Mouse (Mus musculus) myocyte (in vitro differentiated cells): ENCODE results near the gene Pold1.

Source experiments
- E2F4 ChIP-seq: IDR thresholded peaks from one replicate; pipeline ENCODE4 v1.6.1; 2011; ENCODE audit warnings: mild to moderate bottlenecking, control low read depth, moderate library complexity; ENCODE audit not compliant: insufficient read depth
- MYOD1 ChIP-seq, 3 experiments: IDR thresholded peaks; one replicate each; pipeline ENCODE4 v1.6.1; 2011; ENCODE audit warnings: control low read depth in 2 of 3, low read depth in 2 of 3, mild to moderate bottlenecking in 2 of 3, moderate library complexity in 1 of 3; ENCODE audit not compliant: insufficient read length in 2 of 3, control insufficient read depth in 1 of 3
- MYOG ChIP-seq, 3 experiments: IDR thresholded peaks; one replicate each; pipeline ENCODE4 v1.6.1; 2011; ENCODE audit warnings: control low read depth in 2 of 3, low read depth in 2 of 3, mild to moderate bottlenecking in 2 of 3; ENCODE audit not compliant: insufficient read length in 2 of 3, control insufficient read depth in 1 of 3, insufficient read depth in 1 of 3
- POLR2A ChIP-seq: IDR thresholded peaks from one replicate; pipeline ENCODE4 v1.6.1; 2011; ENCODE audit warnings: low read depth, mild to moderate bottlenecking, control low read depth, moderate library complexity; ENCODE audit not compliant: insufficient read length
- TCF12 ChIP-seq: IDR thresholded peaks from one replicate; pipeline ENCODE4 v1.6.1; 2011; ENCODE audit warnings: mild to moderate bottlenecking, control low read depth; ENCODE audit not compliant: poor library complexity, insufficient read depth, severe bottlenecking

- no peak for TF ChIP-seq MYOG (IDR thresholded peaks at IDR 0.05; ENCODE audit: control insufficient read depth in 1 of 3, insufficient read depth in 1 of 3, insufficient read length in 2 of 3, low read depth in 2 of 3)
- TF ChIP-seq MYOD1 (IDR thresholded peaks at IDR 0.05; ENCODE audit: control insufficient read depth in 1 of 3, insufficient read length in 2 of 3, low read depth in 2 of 3) = no peak
- no peak for TF ChIP-seq POLR2A
- TF ChIP-seq E2F4 = no peak
- TF ChIP-seq TCF12 = no peak
Observed at GRCm38 (mm10) chr7:44501563-44502115, 47.0 kb downstream of the Pold1 start.
